Mouse (Mus musculus) mouse embryonic stem cell (cell line): ENCODE data around the gene Lin7c.

Source experiments
- in situ Hi-C, 2 experiments: fragments of 300-500 bp; cut with MboI; formaldehyde crosslinking; loops; 1 replicate in 1 of 2; 3 replicates in 1 of 2; pipeline ENCODE4 v1.14.3; 2019 to 2020; ENCODE audit warnings: low sequenced_read_pairs in 2 of 2, low pct_unique_long_range_greater_than_20kb in 1 of 2, mixed read lengths in 1 of 2; ENCODE audit not compliant: unreplicated experiment in 1 of 2

Lin7c gene

GRCm38 (mm10) chr2:109930771-109931170, 40.1 kb downstream of the Lin7c start:
- in situ Hi-C loops = no loop called here

GRCm38 (mm10) chr2:109931978-109932780, 41.5 kb downstream of the Lin7c start:
- in situ Hi-C loops = no loop called here

- in situ Hi-C loops = no loop called here
Measured at GRCm38 (mm10) chr2:109933151-109933550, 42.5 kb downstream of the Lin7c start.

GRCm38 (mm10) chr2:109934086-109934485, 43.4 kb downstream of the Lin7c start:
- in situ Hi-C loops = no loop called here

- in situ Hi-C loops = no loop called here
Measured at GRCm38 (mm10) chr2:109935194-109935593, 44.5 kb downstream of the Lin7c start.

- in situ Hi-C loops = no loop called here
Measured at GRCm38 (mm10) chr2:109935754-109936409, 45.2 kb downstream of the Lin7c start.

- in situ Hi-C loops = no loop called here
Measured at GRCm38 (mm10) chr2:109936410-109936755, 45.7 kb downstream of the Lin7c start.

- in situ Hi-C loops = no loop called here
Measured at GRCm38 (mm10) chr2:109941973-109942444, 51.4 kb downstream of the Lin7c start.

- in situ Hi-C loops = no loop called here
Measured at GRCm38 (mm10) chr2:109942810-109943570, 52.3 kb downstream of the Lin7c start.

GRCm38 (mm10) chr2:109944995-109945394, 54.3 kb downstream of the Lin7c start:
- in situ Hi-C loops = no loop called here

GRCm38 (mm10) chr2:109945532-109945931, 54.9 kb downstream of the Lin7c start:
- in situ Hi-C loops = no loop called here

- in situ Hi-C loops = no loop called here
Measured at GRCm38 (mm10) chr2:109946426-109946825, 55.8 kb downstream of the Lin7c start.

GRCm38 (mm10) chr2:109949519-109949918, 58.9 kb downstream of the Lin7c start:
- in situ Hi-C loops = no loop called here

GRCm38 (mm10) chr2:109950311-109950710, 59.7 kb downstream of the Lin7c start:
- in situ Hi-C loops = no loop called here
